Mouse (Mus musculus): ENCODE measurements around the gene Disp2.
A peak's percentile ranks its signal among the peaks of the same experiment; 100 is the strongest.

The Disp2 gene

GRCm38 (mm10) chr2:118779504-118780480 lies at the start of gene Disp2:
TSS of gene Disp2 (plus strand) at chr2:118779719.
- H3K27me3 ChIP-seq (ENCODE audit: control insufficient read depth, insufficient read depth, low read length, poor library complexity, severe bottlenecking), result no peaks in the 10 kb centered on the region
- H3K36me3 ChIP-seq (ENCODE audit: control insufficient read depth, insufficient read depth, low read length, poor library complexity, severe bottlenecking), result no peaks in the 10 kb centered on the region
- peak; percentile 84 for DNase-seq (ENCODE audit: low read depth, low spot score)

GRCm38 (mm10) chr2:118729816-118730621 lies 49.5 kb upstream of the Disp2 start:
- Histone ChIP-seq H3K27me3 (ENCODE audit: control insufficient read depth, insufficient read depth, low read length, poor library complexity, severe bottlenecking) (no peaks in the 10 kb centered on the region), H3K36me3 (ENCODE audit: control insufficient read depth, insufficient read depth, low read length, poor library complexity, severe bottlenecking) (no peaks in the 10 kb centered on the region)
- DNase-seq (ENCODE audit: low read depth, low spot score), result no peak

- no peaks in the 10 kb centered on the region for H3K36me3 ChIP-seq (ENCODE audit: control insufficient read depth, insufficient read depth, low read length, poor library complexity, severe bottlenecking)
- H3K27me3 ChIP-seq (ENCODE audit: control insufficient read depth, insufficient read depth, low read length, poor library complexity, severe bottlenecking), result no peaks in the 10 kb centered on the region
- peak; percentile 74 for DNase-seq (ENCODE audit: low read depth, low spot score)
These were observed 49.0 kb upstream of the Disp2 start for GRCm38 (mm10) chr2:118730622-118730915.

GRCm38 (mm10) chr2:118731981-118732380 lies 47.5 kb upstream of the Disp2 start:
- no peak for DNase-seq (ENCODE audit: low read depth, low spot score)
- H3K36me3 ChIP-seq (ENCODE audit: control insufficient read depth, insufficient read depth, low read length, poor library complexity, severe bottlenecking), result no peaks in the 10 kb centered on the region
- no peaks in the 10 kb centered on the region for H3K27me3 ChIP-seq (ENCODE audit: control insufficient read depth, insufficient read depth, low read length, poor library complexity, severe bottlenecking)

- H3K27me3 ChIP-seq (ENCODE audit: control insufficient read depth, insufficient read depth, low read length, poor library complexity, severe bottlenecking), result no peaks in the 10 kb centered on the region
- DNase-seq (ENCODE audit: low read depth, low spot score), result no peak
- no peaks in the 10 kb centered on the region for H3K36me3 ChIP-seq (ENCODE audit: control insufficient read depth, insufficient read depth, low read length, poor library complexity, severe bottlenecking)
These were observed 46.2 kb upstream of the Disp2 start for GRCm38 (mm10) chr2:118733341-118733740.

- no peaks in the 10 kb centered on the region for H3K27me3 ChIP-seq (ENCODE audit: control insufficient read depth, insufficient read depth, low read length, poor library complexity, severe bottlenecking)
- H3K36me3 ChIP-seq (ENCODE audit: control insufficient read depth, insufficient read depth, low read length, poor library complexity, severe bottlenecking), result no peaks in the 10 kb centered on the region
- no peak for DNase-seq (ENCODE audit: low read depth, low spot score)
These were observed 39.2 kb upstream of the Disp2 start for GRCm38 (mm10) chr2:118740341-118740740.

GRCm38 (mm10) chr2:118741183-118741582 lies 38.3 kb upstream of the Disp2 start:
- H3K36me3 ChIP-seq (ENCODE audit: control insufficient read depth, insufficient read depth, low read length, poor library complexity, severe bottlenecking), result no peaks in the 10 kb centered on the region
- no peaks in the 10 kb centered on the region for H3K27me3 ChIP-seq (ENCODE audit: control insufficient read depth, insufficient read depth, low read length, poor library complexity, severe bottlenecking)
- DNase-seq (ENCODE audit: low read depth, low spot score), result no peak

- no peaks in the 10 kb centered on the region for H3K27me3 ChIP-seq (ENCODE audit: control insufficient read depth, insufficient read depth, low read length, poor library complexity, severe bottlenecking)
- peak; percentile 77 for DNase-seq (ENCODE audit: low read depth, low spot score)
- no peaks in the 10 kb centered on the region for H3K36me3 ChIP-seq (ENCODE audit: control insufficient read depth, insufficient read depth, low read length, poor library complexity, severe bottlenecking)
These were observed 36.1 kb upstream of the Disp2 start for GRCm38 (mm10) chr2:118743261-118743943.

GRCm38 (mm10) chr2:118744621-118745020 lies 34.9 kb upstream of the Disp2 start:
- Histone ChIP-seq H3K36me3 (ENCODE audit: control insufficient read depth, insufficient read depth, low read length, poor library complexity, severe bottlenecking) (no peaks in the 10 kb centered on the region), H3K27me3 (ENCODE audit: control insufficient read depth, insufficient read depth, low read length, poor library complexity, severe bottlenecking) (no peaks in the 10 kb centered on the region)
- DNase-seq (ENCODE audit: low read depth, low spot score), result no peak

GRCm38 (mm10) chr2:118745232-118745884 lies 34.2 kb upstream of the Disp2 start, which contains the start of gene Inafm2:
TSS of gene Inafm2 (plus strand) at chr2:118745758.
- H3K27me3 ChIP-seq (ENCODE audit: control insufficient read depth, insufficient read depth, low read length, poor library complexity, severe bottlenecking), result no peaks in the 10 kb centered on the region
- peak; percentile 86 for DNase-seq (ENCODE audit: low read depth, low spot score)
- H3K36me3 ChIP-seq (ENCODE audit: control insufficient read depth, insufficient read depth, low read length, poor library complexity, severe bottlenecking), result no peaks in the 10 kb centered on the region

- Histone ChIP-seq H3K27me3 (ENCODE audit: control insufficient read depth, insufficient read depth, low read length, poor library complexity, severe bottlenecking) (no peaks in the 10 kb centered on the region), H3K36me3 (ENCODE audit: control insufficient read depth, insufficient read depth, low read length, poor library complexity, severe bottlenecking) (no peaks in the 10 kb centered on the region)
- DNase-seq (ENCODE audit: low read depth, low spot score), result peak; percentile 47
These were observed 33.3 kb upstream of the Disp2 start for GRCm38 (mm10) chr2:118745915-118746901.

GRCm38 (mm10) chr2:118747301-118747960 lies 32.1 kb upstream of the Disp2 start:
- DNase-seq (ENCODE audit: low read depth, low spot score), result no peak

GRCm38 (mm10) chr2:118749341-118749884 lies 30.1 kb upstream of the Disp2 start:
- no peaks in the 10 kb centered on the region for H3K27me3 ChIP-seq (ENCODE audit: control insufficient read depth, insufficient read depth, low read length, poor library complexity, severe bottlenecking)
- DNase-seq (ENCODE audit: low read depth, low spot score), result no peak
- no peaks in the 10 kb centered on the region for H3K36me3 ChIP-seq (ENCODE audit: control insufficient read depth, insufficient read depth, low read length, poor library complexity, severe bottlenecking)

More at GRCm38 (mm10) chr2:118747301-118747960, 32.1 kb upstream of the Disp2 start:
- Histone ChIP-seq H3K27me3 (ENCODE audit: control insufficient read depth, insufficient read depth, low read length, poor library complexity, severe bottlenecking) (no peaks in the 10 kb centered on the region), H3K36me3 (ENCODE audit: control insufficient read depth, insufficient read depth, low read length, poor library complexity, severe bottlenecking) (no peaks in the 10 kb centered on the region)

Measured in splenic B cell, adult 2 months (primary cell).